Mouse (Mus musculus) adrenal gland, postnatal 36 days (tissue): ENCODE results near the gene Itpr1. TPM values are rescaled to one million over a fixed set of nuclear protein-coding genes. Genes with fewer than 3 reads are reported as not detected.

Experiments used
- DNase-seq, 2 experiments: peaks; one replicate each; pipeline ENCODE4 v3.0.0; 2021; ENCODE audit warnings: mixed read lengths in 1 of 2
- long read RNA-seq, 2 experiments: library from polyadenylated mRNA; stranded (forward); transcript quantifications; one replicate each; pipeline ENCODE4 v2.0.0; 2021; ENCODE audit warnings: borderline sequencing depth in 2 of 2
- total RNA-seq, 2 experiments: library from RNA; stranded (reverse); gene quantifications; 2 replicates each; pipeline ENCODE4 v1.2.3; 2021

Gene Itpr1
- total RNA-seq, result 100 to 1,000 TPM; 124 to 167 TPM
- long read RNA-seq, experiment 1, partial matches to known transcripts, result 17 of 30 reads
- long read RNA-seq, experiment 1, other reads (novel, unspliced or antisense), result 13 of 30 reads
- long read RNA-seq, experiment 2, partial matches to known transcripts, result 4 of 7 reads
- long read RNA-seq, experiment 2, other reads (novel, unspliced or antisense), result 3 of 7 reads

GRCm38 (mm10) chr6:108212881-108213295 is at the start of gene Itpr1:
Gene Itpr1, plus strand, starts transcription at chr6:108213096.
- DNase-seq, result peak; percentile 98 to 99

- peak in 1 of 2 experiments; percentile 1 for DNase-seq
Measured at GRCm38 (mm10) chr6:108164935-108165334, 48.0 kb upstream of the Itpr1 start.

- DNase-seq, result no peak
Measured at GRCm38 (mm10) chr6:108165598-108165997, 47.3 kb upstream of the Itpr1 start.

GRCm38 (mm10) chr6:108167946-108168680 is 44.8 kb upstream of the Itpr1 start:
- no peak for DNase-seq

- DNase-seq, result no peak
Measured at GRCm38 (mm10) chr6:108168723-108169122, 44.2 kb upstream of the Itpr1 start.

- no peak for DNase-seq
Measured at GRCm38 (mm10) chr6:108169466-108169865, 43.4 kb upstream of the Itpr1 start.

- no peak for DNase-seq
Measured at GRCm38 (mm10) chr6:108172219-108172618, 40.7 kb upstream of the Itpr1 start.

GRCm38 (mm10) chr6:108174181-108174580 is 38.7 kb upstream of the Itpr1 start:
- no peak for DNase-seq

- DNase-seq, result no peak
Measured at GRCm38 (mm10) chr6:108179087-108179486, 33.8 kb upstream of the Itpr1 start.

GRCm38 (mm10) chr6:108184847-108185684 is 27.8 kb upstream of the Itpr1 start, which contains the start of gene Sumf1:
Gene Sumf1, minus strand, starts transcription at chr6:108185582.
- DNase-seq, result peak; percentile 94

GRCm38 (mm10) chr6:108185685-108186009 is 27.2 kb upstream of the Itpr1 start:
- no peak for DNase-seq

GRCm38 (mm10) chr6:108190690-108191089 is 22.2 kb upstream of the Itpr1 start:
- DNase-seq, result no peak

GRCm38 (mm10) chr6:108192632-108193031 is 20.3 kb upstream of the Itpr1 start:
- DNase-seq, result peak in 1 of 2 experiments; percentile 15

- DNase-seq, result no peak
Measured at GRCm38 (mm10) chr6:108196665-108197064, 16.2 kb upstream of the Itpr1 start.

- no peak for DNase-seq
Measured at GRCm38 (mm10) chr6:108197117-108197516, 15.8 kb upstream of the Itpr1 start.

GRCm38 (mm10) chr6:108198286-108198685 is 14.6 kb upstream of the Itpr1 start:
- DNase-seq, result no peak

GRCm38 (mm10) chr6:108204322-108204721 is 8.6 kb upstream of the Itpr1 start:
- no peak for DNase-seq

- no peak for DNase-seq
Measured at GRCm38 (mm10) chr6:108206145-108206544, 6.8 kb upstream of the Itpr1 start.

- no peak for DNase-seq
Measured at GRCm38 (mm10) chr6:108206914-108207566, 5.9 kb upstream of the Itpr1 start.

- DNase-seq, result no peak
Measured at GRCm38 (mm10) chr6:108211896-108212880, 708 bp upstream of the Itpr1 start.
